Mouse (Mus musculus): Measurements from ENCODE around the gene Msh4. TPM values are rescaled to one million over a fixed set of nuclear protein-coding genes. Genes with fewer than 3 reads are reported as not detected.

Msh4 gene
- polyA plus RNA-seq (2012; rRNA removed) (0.02 and 0.04 TPM in 2 replicates), polyA plus RNA-seq (2014; fragmentation: Nextera tagmentation; extraction: Ambion mirVana) (0.05 and 0.06 TPM in 2 replicates)

DNA sequence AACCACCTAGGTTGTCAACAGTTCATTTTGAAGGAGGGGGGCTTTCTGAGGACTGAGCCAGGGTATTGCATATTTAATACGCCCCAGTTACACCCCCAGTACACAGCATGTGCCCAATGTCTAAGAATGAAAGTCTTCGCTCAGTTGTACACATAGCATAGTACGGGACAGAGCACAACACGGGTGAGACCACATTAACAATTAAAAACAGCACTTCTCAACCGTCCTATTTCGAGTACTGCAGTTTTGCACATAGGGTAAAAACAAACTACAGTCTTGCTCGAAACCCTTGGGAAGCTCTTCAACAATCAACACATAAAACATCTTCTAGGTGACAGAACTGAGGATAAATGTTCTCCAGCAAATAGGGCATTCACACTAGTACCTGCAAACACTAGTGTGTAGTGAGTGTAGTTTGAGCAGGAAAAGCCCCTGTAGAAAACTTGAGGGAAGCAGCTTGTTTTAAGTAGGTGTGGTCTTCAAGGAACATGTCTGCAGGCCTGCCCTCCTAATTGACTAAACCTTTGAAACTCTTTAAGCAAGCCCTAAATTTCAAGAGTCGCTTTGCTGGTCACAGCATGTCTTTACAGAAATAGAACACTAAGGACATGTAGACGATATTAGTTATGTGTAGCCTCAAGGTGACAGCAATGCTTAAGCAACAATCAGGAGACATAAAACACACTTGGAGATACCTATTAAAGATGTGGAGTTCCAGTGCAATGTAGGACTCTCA, at the start of gene Msh4:
Gene Msh4, minus strand, starts transcription at position 3 of the 736 bp plus-strand sequence.
- Histone ChIP-seq H3K9ac (replicated peaks) (no peak within 1 kb of the TSS), H3K36me3 (replicated peaks; ENCODE audit: control insufficient read depth, insufficient read depth, low read depth) (peaks cover 77% of the 10 kb centered on the region), H3K4me2 (ENCODE audit: low read depth) (no peak within 1 kb of the TSS), H3K27me3 (ENCODE audit: control insufficient read depth, insufficient read depth, low read length) (no peaks in the 10 kb centered on the region), H3K27ac (no peak within 1 kb of the TSS; the same call in 1 of the 2 replicates), H3K4me1 (replicated peaks; ENCODE audit: control insufficient read depth in 2 of 2, insufficient read depth in 2 of 2, low read length in 1 of 2) (peaks cover 27 to 31% of the 10 kb centered on the region in 2 experiments), H3K4me3 (ENCODE audit: insufficient read depth in 1 of 2, low read depth in 2 of 2, low read length in 2 of 2) (no peak within 1 kb of the TSS), H3K9me3 (ENCODE audit: control insufficient read depth, low read length) (no peaks in the 10 kb centered on the region)
- no peak for DNase-seq (ENCODE audit: low read depth in 3 of 3, low spot score in 3 of 3)
- ATAC-seq (ENCODE audit: insufficient read depth) = peak; percentile 19
- 71% methylated on average over 9 of the region's 9 CpGs for WGBS (ENCODE audit: insufficient replicate concordance)
- no peak for TF ChIP-seq CTCF (IDR thresholded peaks at IDR 0.05; ENCODE audit: low read depth)
- no peak for TF ChIP-seq EP300 (IDR thresholded peaks at IDR 0.05; ENCODE audit: low read depth)

DNA sequence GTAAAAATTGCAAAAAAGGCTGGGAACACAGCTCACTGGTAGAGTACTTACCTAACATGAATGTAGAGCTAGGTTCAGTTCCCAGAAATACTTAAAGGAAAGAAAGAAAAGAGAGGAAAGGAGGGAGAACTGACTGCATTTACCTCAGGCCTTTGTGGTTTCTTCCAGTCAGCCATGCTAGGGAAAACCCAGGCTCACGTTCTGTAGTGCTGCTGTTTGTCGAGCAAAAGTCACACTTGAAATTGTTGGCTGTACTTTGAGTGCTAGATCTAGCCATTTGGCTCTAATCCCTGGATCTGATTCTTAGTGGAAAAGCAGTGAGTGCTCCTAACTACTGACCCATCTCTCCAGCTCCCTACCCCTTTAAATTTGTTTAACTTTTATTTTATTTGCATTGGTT, 42.2 kb upstream of the Msh4 start:
- Histone ChIP-seq H3K4me3 (ENCODE audit: insufficient read depth in 1 of 2, low read depth in 2 of 2, low read length in 2 of 2) (no peak overlapping the region), H3K4me2 (ENCODE audit: low read depth) (no peak overlapping the region), H3K27ac (no peak overlapping the region), H3K27me3 (ENCODE audit: control insufficient read depth, insufficient read depth, low read length) (no peaks in the 10 kb centered on the region), H3K36me3 (replicated peaks; ENCODE audit: control insufficient read depth, insufficient read depth, low read depth) (no peaks in the 10 kb centered on the region), H3K4me1 (replicated peaks; ENCODE audit: control insufficient read depth in 2 of 2, insufficient read depth in 2 of 2, low read length in 1 of 2) (peaks cover 4 to 10% of the 10 kb centered on the region in 2 experiments), H3K9ac (replicated peaks) (no peak overlapping the region), H3K9me3 (ENCODE audit: control insufficient read depth, low read length) (no peaks in the 10 kb centered on the region)
- DNase-seq (ENCODE audit: low read depth in 3 of 3, low spot score in 3 of 3) (no peak), ATAC-seq (ENCODE audit: insufficient read depth) (no peak)
- TF ChIP-seq CTCF (IDR thresholded peaks at IDR 0.05; ENCODE audit: low read depth) (no peak), EP300 (IDR thresholded peaks at IDR 0.05; ENCODE audit: low read depth) (no peak)
- WGBS (ENCODE audit: insufficient replicate concordance) = 47% methylated on average over 2 of the region's 2 CpGs

DNA sequence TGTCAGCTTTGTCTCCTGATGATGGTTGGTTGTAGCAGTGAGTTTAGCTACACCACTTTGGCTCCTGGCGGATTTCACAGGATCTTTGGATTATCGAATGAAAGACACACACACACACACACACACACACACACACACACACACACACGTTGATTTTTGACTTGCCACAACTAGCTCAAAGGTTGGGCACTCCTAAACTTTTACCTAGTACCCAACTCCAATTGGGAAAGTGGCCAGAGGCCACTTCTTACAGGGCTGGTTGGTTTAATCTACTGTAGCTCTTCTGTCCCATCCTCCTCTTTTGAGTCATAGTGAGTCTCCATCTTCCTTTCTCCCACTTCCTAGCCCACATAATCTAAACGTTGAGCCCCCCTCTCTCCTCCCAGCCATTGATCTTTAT, 41.3 kb upstream of the Msh4 start:
- Histone ChIP-seq H3K27me3 (ENCODE audit: control insufficient read depth, insufficient read depth, low read length) (no peaks in the 10 kb centered on the region), H3K4me1 (replicated peaks; ENCODE audit: control insufficient read depth in 2 of 2, insufficient read depth in 2 of 2, low read length in 1 of 2) (peaks cover 10 to 12% of the 10 kb centered on the region in 2 experiments), H3K27ac (no peak overlapping the region), H3K36me3 (replicated peaks; ENCODE audit: control insufficient read depth, insufficient read depth, low read depth) (no peaks in the 10 kb centered on the region), H3K4me3 (ENCODE audit: insufficient read depth in 1 of 2, low read depth in 2 of 2, low read length in 2 of 2) (no peak overlapping the region), H3K4me2 (ENCODE audit: low read depth) (no peak overlapping the region), H3K9me3 (ENCODE audit: control insufficient read depth, low read length) (no peaks in the 10 kb centered on the region), H3K9ac (replicated peaks) (no peak overlapping the region)
- ATAC-seq (ENCODE audit: insufficient read depth) = no peak
- DNase-seq (ENCODE audit: low read depth in 3 of 3, low spot score in 3 of 3) = no peak
- WGBS (ENCODE audit: insufficient replicate concordance) = 58% methylated on average over 4 of the region's 4 CpGs
- TF ChIP-seq CTCF (IDR thresholded peaks at IDR 0.05; ENCODE audit: low read depth) = no peak
- no peak for TF ChIP-seq EP300 (IDR thresholded peaks at IDR 0.05; ENCODE audit: low read depth)

DNA sequence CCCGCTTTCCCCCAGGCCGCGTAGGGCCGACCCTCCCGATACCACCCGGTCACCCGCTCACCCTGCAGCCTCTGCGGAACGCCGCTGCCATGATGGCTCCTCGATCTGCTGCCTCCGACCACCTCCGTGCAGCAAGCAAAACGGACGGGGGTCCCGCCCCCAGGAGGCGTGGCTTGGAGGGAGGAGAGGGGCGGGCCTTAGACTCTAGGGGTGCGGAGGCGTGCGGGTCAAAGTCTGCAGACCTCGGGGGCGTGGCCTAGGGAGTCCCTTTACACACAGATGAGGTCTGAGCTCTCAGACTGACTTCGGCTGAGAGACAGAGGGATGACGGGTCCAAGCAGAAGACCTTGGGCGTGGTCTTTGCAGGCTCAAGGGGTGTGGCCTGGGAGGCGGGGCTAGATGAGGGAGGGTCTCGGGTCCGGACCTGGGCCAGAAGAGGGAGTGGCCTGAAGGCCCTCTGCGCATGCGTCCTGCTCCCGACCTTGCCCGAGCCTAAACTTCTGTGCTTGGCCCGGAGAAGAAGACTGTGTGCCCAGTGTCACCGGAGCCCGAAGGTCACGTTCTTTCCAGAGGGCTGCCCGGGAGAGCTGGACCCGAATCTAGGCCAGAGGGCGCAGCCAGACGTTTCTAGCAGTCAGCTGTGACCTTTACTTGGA, 38.5 kb upstream of the Msh4 start, which contains the start of gene Acadm:
Gene Acadm, minus strand, starts transcription at position 298 of the 656 bp plus-strand sequence.
- Histone ChIP-seq H3K9me3 (ENCODE audit: control insufficient read depth, low read length) (no peaks in the 10 kb centered on the region), H3K27ac (peak within 1 kb of the TSS; percentile 77), H3K4me1 (replicated peaks; ENCODE audit: control insufficient read depth in 2 of 2, insufficient read depth in 2 of 2, low read length in 1 of 2) (peaks cover 14 to 20% of the 10 kb centered on the region in 2 experiments), H3K9ac (replicated peaks) (peak within 1 kb of the TSS; percentile 80), H3K36me3 (replicated peaks; ENCODE audit: control insufficient read depth, insufficient read depth, low read depth) (0 out of 2 replicates have a peak, but pooled peaks cover 5% of the 10 kb centered on the region), H3K4me3 (ENCODE audit: insufficient read depth in 1 of 2, low read depth in 2 of 2, low read length in 2 of 2) (peak within 1 kb of the TSS; percentile 72 to 94), H3K27me3 (ENCODE audit: control insufficient read depth, insufficient read depth, low read length) (no peaks in the 10 kb centered on the region), H3K4me2 (ENCODE audit: low read depth) (peak within 1 kb of the TSS; percentile 83)
- peak; percentile 89 to 94 (median 90) for DNase-seq (ENCODE audit: low read depth in 3 of 3, low spot score in 3 of 3)
- TF ChIP-seq CTCF (IDR thresholded peaks at IDR 0.05; ENCODE audit: low read depth) (no peak), EP300 (IDR thresholded peaks at IDR 0.05; ENCODE audit: low read depth) (no peak)
- peak; percentile 94 for ATAC-seq (ENCODE audit: insufficient read depth)
- WGBS (ENCODE audit: insufficient replicate concordance) = under 1% methylated on average over 41 of the region's 41 CpGs

DNA sequence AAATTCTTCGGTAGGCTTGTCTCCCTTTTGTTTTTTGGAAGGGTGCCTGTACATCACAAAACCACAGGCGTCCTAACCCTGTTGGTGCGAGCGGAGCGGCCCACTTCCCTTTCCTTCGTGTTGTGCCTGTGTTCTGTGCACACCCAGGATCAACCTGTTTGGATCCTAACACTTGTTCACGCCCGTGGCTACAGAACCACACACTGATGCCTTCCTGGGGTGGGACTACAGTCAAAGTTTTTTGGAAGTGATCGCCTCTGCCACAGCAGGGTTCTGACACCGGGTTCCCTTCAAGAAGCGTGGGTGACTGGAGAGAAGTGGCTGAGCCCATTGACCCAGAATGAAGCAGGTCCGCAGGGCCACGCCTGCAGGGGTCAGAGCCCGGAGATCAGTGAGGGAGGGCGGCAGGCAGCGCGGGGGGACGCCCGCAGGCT, 38.0 kb upstream of the Msh4 start:
- no peak for TF ChIP-seq CTCF (IDR thresholded peaks at IDR 0.05; ENCODE audit: low read depth)
- no peak for TF ChIP-seq EP300 (IDR thresholded peaks at IDR 0.05; ENCODE audit: low read depth)
- DNase-seq (ENCODE audit: low read depth in 3 of 3, low spot score in 3 of 3) (peak in 1 of 3 experiments; percentile 27), ATAC-seq (ENCODE audit: insufficient read depth) (peak; percentile 57)
- peak overlapping the region; percentile 80 for H3K9ac ChIP-seq (replicated peaks)
- H3K4me3 ChIP-seq (ENCODE audit: insufficient read depth in 1 of 2, low read depth in 2 of 2, low read length in 2 of 2) = peak overlapping the region; percentile 72 to 94
- no peaks in the 10 kb centered on the region for H3K9me3 ChIP-seq (ENCODE audit: control insufficient read depth, low read length)
- H3K27ac ChIP-seq = peak overlapping the region; percentile 43
- peaks cover 14 to 20% of the 10 kb centered on the region in 2 experiments for H3K4me1 ChIP-seq (replicated peaks; ENCODE audit: control insufficient read depth in 2 of 2, insufficient read depth in 2 of 2, low read length in 1 of 2)
- 0 out of 2 replicates have a peak, but pooled peaks cover 5% of the 10 kb centered on the region for H3K36me3 ChIP-seq (replicated peaks; ENCODE audit: control insufficient read depth, insufficient read depth, low read depth)
- H3K27me3 ChIP-seq (ENCODE audit: control insufficient read depth, insufficient read depth, low read length) = no peaks in the 10 kb centered on the region
- under 1% methylated on average over 19 of the region's 19 CpGs for WGBS (ENCODE audit: insufficient replicate concordance)
- peak overlapping the region; percentile 83 for H3K4me2 ChIP-seq (ENCODE audit: low read depth)
